Mouse (Mus musculus): ENCODE results near the gene Frmpd2.
"Not testable (repeated sequence)": the region's sequence is repeated elsewhere in the genome, so short reads cannot be mapped to it uniquely, and the experiment has no call there.

The Frmpd2 gene

DNA sequence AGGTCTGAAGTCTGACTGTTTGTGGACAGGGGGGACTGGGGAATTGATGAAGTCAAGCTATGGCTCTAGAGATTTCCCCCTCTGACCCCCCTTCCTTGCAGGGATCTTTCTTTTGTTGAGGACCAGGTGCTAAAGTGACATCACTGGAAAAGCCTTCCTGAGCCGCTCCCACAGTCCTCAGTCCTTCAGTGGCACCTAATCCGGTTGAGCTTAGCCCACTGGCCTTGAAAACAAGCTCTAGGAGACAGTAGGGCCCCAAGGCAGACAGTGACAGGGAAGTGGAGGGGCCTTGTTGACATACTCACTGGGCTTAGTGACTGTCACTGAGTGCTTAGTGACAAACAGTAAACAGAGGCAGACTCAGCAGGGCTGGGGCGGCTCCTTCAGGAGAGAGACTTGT is at the start of gene Frmpd2:
Gene Frmpd2 (plus strand): TSS at position 366 of the 400 bp plus-strand sequence.
- in situ Hi-C loops (cut with MboI; ENCODE audit: low pct_unique_long_range_greater_than_20kb in 1 of 2, low sequenced_read_pairs in 2 of 2, unreplicated experiment in 1 of 2) = no loop called here

DNA sequence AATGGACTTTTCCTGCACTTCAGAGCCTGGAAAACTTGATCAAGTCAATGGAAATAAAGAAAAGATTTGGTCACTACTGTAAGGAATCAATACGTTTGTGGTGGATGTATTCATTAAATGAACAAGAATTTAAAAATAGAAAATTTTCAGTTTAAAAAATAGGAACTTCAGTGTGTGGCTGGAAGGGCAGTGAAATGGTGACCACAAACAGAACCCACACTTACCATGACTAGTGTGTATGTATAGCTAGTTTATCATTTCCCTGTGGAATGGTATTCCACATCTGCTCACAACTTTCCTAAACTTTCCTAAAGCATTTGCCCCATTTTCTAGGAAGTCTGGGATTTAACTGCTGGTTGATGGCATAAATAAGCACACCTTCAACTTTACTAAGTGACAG is 48.5 kb upstream of the Frmpd2 start:
- in situ Hi-C loops (cut with MboI; ENCODE audit: low pct_unique_long_range_greater_than_20kb in 1 of 2, low sequenced_read_pairs in 2 of 2, unreplicated experiment in 1 of 2) = no loop called here

GRCm38 (mm10) chr14:33424124-33424523 is 47.4 kb upstream of the Frmpd2 start:
- in situ Hi-C loops (cut with MboI; ENCODE audit: low pct_unique_long_range_greater_than_20kb in 1 of 2, low sequenced_read_pairs in 2 of 2, unreplicated experiment in 1 of 2) = no loop called here

DNA sequence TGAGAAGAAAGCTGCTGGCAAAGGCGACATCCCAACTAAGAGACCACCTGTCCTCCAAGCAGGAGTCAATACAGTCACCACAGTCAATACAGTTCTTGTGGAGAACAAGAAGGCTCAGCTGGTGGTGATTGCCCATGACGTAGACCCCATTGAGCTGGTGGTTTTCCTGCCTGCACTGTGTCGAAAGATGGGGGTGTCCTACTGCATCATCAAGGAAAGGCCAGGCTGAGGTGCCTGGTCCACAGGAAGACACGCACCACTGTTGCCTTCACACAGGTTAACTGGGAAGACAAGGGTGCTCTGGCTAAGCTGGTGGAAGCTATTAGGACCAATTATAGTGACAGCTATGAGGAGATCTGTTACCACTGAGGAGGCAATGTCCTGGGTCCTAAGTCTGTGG is 39.0 kb upstream of the Frmpd2 start:
- in situ Hi-C loops (cut with MboI; ENCODE audit: low pct_unique_long_range_greater_than_20kb in 1 of 2, low sequenced_read_pairs in 2 of 2, unreplicated experiment in 1 of 2) = not testable (repeated sequence)

- in situ Hi-C loops (cut with MboI; ENCODE audit: low pct_unique_long_range_greater_than_20kb in 1 of 2, low sequenced_read_pairs in 2 of 2, unreplicated experiment in 1 of 2) = no loop called here
These were observed 27.7 kb upstream of the Frmpd2 start for GRCm38 (mm10) chr14:33443780-33444179.

DNA sequence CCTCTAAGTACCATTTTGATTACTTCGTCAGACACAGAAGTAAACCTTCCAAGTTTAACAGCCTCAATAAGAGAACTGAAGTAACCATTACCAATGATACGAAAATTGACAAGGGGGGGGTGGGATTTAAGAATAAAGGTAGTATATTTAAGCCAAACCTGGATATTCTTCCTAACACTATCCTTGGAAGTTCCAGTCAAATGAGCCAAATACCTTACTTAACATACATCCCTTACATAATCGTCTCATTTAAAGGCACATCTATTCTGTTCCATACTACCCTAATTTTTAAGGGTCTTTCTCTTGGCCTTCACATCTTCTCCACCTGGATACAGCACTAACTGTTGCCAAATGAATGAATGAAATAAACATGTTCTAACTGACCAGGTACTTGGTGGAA is 25.5 kb upstream of the Frmpd2 start:
- in situ Hi-C loops (cut with MboI; ENCODE audit: low pct_unique_long_range_greater_than_20kb in 1 of 2, low sequenced_read_pairs in 2 of 2, unreplicated experiment in 1 of 2) = no loop called here

DNA sequence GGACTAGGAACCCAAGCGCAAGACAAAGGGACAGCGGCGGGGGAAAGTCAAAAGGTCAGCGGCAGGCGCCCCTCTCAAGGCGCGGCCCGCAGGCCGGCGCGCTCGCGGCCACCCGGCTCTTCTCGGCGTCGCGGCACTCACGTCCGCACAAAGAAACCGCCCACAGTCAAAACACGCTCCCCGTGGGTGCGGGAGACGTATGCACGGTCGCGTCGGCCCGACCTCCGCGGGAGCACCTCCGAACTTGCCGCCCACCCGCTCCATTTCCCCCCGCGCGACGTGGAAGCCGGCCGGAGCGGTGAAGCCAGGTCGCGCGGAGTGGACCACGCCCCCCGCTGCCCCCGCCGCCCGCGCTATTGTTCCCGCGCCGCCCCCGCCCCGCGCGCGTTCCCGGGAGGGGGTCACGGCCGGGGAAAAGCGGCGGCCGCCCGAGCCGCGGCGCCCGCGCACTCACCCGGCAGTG is 24.9 kb upstream of the Frmpd2 start:
- in situ Hi-C loops (cut with MboI; ENCODE audit: low pct_unique_long_range_greater_than_20kb in 1 of 2, low sequenced_read_pairs in 2 of 2, unreplicated experiment in 1 of 2) = no loop called here

DNA sequence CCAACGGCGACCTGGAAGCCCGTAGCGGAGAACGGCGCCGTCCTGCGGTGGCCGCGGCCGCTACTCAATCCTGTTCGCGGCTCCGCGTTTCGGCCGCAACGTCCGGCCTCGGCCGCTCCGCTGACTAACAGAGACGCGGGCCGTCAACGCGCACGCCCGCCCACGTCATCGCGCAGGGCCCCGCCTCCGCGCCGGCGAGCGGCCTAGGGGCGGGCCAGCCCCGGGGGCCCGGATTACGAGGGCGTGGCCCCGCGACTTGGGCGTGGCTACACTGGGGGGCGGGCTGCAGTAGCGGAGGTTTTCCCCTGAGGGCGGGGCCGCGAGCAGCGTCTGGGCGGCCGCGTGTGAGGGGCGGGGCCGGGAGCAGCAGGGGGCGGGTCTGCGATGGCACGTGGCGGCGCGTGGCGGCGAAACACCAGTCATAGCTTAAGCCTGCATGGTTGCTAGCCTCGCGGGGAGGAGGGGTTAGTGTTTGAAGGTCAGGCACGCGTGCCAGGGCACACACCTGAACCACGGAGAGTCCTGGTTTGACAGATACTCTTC is 24.4 kb upstream of the Frmpd2 start, which contains the start of gene Mapk8:
Gene Mapk8 (minus strand): TSS at position 132 of the 543 bp plus-strand sequence.
- in situ Hi-C loops (cut with MboI; ENCODE audit: low pct_unique_long_range_greater_than_20kb in 1 of 2, low sequenced_read_pairs in 2 of 2, unreplicated experiment in 1 of 2) = no loop called here

- in situ Hi-C loops (cut with MboI; ENCODE audit: low pct_unique_long_range_greater_than_20kb in 1 of 2, low sequenced_read_pairs in 2 of 2, unreplicated experiment in 1 of 2) = no loop called here
These were observed 23.2 kb upstream of the Frmpd2 start for GRCm38 (mm10) chr14:33448276-33448675.

DNA sequence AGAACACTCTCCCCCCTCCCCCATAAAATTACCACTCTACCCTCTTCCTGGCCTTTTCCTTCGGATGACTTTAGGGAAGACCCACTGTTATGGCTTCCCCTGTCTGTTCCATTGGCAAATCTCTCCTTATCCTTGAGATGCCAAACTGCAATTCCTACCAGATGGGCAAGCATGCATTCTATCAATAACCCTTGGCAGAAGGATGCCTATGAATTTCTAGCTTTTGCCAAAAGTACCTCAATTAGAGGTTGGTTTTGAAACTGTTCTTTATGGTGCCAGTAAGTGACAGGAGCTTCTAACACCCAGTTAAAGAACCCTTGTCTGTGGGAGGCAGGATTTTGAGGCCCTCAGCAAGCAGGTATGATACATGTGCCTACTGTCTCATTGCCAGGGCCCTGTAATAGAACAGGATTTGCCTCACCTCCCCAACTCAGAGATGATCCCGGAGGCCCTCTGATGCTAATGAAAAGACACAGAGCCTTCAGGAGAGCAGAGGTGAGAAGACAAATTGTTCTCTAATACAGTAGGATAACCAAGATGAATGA is 22.1 kb upstream of the Frmpd2 start:
- in situ Hi-C loops (cut with MboI; ENCODE audit: low pct_unique_long_range_greater_than_20kb in 1 of 2, low sequenced_read_pairs in 2 of 2, unreplicated experiment in 1 of 2) = no loop called here

- in situ Hi-C loops (cut with MboI; ENCODE audit: low pct_unique_long_range_greater_than_20kb in 1 of 2, low sequenced_read_pairs in 2 of 2, unreplicated experiment in 1 of 2) = no loop called here
These were observed 21.2 kb upstream of the Frmpd2 start for GRCm38 (mm10) chr14:33450331-33450730.

GRCm38 (mm10) chr14:33463658-33464057 is 7.8 kb upstream of the Frmpd2 start:
- in situ Hi-C loops (cut with MboI; ENCODE audit: low pct_unique_long_range_greater_than_20kb in 1 of 2, low sequenced_read_pairs in 2 of 2, unreplicated experiment in 1 of 2) = no loop called here

DNA sequence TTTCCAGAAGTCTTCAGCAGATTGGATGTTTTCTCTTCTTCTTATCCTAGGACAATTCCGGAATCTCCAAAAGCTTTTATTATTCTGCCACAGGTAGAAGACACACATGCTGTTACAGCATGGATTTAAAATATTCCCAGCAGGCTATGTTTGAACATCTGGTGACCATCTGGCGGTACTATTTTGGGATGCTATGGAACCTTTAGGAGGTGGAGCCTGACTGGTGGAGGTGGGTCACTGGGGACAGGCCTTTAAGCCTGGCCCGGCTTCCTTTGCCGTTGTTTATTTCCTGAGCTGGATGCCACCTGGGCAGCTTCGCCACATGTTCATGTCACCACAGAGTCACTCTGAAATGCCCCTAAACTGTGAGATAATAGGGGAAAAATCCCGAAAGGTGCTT is 3.7 kb upstream of the Frmpd2 start:
- in situ Hi-C loops (cut with MboI; ENCODE audit: low pct_unique_long_range_greater_than_20kb in 1 of 2, low sequenced_read_pairs in 2 of 2, unreplicated experiment in 1 of 2) = no loop called here

DNA sequence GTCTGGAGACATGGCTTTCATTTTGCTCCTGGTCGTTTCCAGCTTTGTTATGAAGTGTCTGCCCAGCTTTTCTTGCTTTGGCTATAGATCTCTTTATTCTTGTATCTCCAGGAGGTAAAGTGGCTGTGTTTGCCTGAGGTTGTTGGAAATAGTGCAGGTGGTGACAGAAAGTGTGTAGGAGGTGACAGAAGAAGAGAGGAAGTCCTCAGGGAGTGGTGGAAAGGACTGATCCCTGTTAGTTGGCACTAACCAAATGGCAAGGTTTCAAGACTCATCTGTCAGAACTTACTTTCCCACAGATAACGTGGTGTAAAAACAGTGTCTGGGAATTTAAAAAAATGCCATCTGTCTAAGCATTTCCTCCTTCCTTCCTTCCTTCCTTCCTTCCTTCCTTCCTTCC is 3.0 kb downstream of the Frmpd2 start:
- in situ Hi-C loops (cut with MboI; ENCODE audit: low pct_unique_long_range_greater_than_20kb in 1 of 2, low sequenced_read_pairs in 2 of 2, unreplicated experiment in 1 of 2) = no loop called here

GRCm38 (mm10) chr14:33476094-33476760 is 4.7 kb downstream of the Frmpd2 start:
- in situ Hi-C loops (cut with MboI; ENCODE audit: low pct_unique_long_range_greater_than_20kb in 1 of 2, low sequenced_read_pairs in 2 of 2, unreplicated experiment in 1 of 2) = no loop called here

DNA sequence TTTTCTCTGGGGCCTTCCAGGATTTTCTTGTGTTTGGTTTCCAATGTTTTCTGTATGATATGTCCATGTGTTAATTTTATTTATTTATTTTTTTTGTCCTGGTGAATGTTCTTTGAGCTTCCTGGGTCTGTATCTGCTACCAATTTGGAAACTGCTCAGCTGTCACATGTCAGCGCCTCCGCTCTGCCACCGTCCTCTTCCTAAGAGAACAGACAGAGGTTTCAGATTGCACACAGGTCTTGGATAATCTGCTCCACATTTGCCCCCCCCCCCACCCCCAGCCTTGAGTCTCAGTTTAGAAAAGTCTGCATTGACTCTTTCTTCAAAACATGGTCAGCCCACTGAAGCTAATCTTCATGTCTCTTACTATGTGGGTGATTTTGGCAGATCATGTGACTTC is 10.5 kb downstream of the Frmpd2 start:
- in situ Hi-C loops (cut with MboI; ENCODE audit: low pct_unique_long_range_greater_than_20kb in 1 of 2, low sequenced_read_pairs in 2 of 2, unreplicated experiment in 1 of 2) = no loop called here

DNA sequence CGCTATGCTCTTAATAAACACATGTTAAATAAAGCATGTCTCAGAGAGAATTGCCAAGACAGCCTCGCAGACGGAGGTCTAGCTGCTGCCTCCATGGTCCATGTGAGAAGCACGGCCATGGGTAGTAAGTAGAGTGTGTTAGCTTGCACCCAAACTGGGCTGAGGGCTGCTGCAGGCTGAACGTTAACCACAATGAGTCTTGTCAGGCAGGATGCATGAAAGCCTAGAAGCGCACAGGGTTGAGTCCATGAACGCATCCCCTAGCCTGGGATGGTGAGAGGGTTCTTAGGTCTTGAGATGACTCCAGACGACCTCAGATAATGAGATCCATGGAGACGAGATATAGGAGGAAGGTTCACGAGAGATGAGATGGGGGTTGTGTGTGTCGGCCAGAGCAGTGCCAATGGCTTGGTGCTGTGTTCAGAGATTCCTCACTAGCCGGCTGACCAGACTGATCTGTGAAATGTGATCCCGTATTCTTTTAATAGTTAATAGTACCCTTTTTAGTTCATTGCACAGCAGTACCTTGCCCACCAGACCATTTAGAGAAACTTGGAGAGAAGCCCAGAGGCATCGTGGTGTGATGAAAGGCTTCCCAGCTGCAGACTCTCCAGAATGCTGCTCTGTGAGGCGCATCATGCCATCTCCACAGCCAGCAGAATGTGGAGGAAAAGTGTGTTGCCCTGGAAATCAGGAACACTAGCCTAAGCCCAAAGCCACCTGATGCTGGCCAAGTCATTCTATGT is 16.5 kb downstream of the Frmpd2 start:
- in situ Hi-C loops (cut with MboI; ENCODE audit: low pct_unique_long_range_greater_than_20kb in 1 of 2, low sequenced_read_pairs in 2 of 2, unreplicated experiment in 1 of 2) = no loop called here

DNA sequence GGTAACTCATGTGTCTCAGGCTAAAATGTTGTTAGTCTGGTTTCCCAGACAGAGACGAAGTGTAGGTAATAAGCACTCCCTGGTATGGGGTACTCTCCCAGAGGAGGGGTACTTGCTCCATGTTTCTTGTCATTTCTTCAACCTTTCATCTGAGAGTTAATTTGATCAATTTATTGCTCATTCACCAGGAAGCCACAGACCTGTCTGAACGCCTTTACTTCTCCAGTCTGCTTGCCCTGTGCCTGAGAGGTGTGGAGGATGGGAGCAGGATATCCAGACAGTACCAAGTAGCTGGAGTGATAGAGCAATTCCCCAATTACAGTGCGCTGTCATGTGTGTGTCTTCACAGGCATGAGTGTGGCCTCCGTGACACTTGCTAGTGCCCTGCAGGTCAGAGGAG is 23.7 kb downstream of the Frmpd2 start:
- in situ Hi-C loops (cut with MboI; ENCODE audit: low pct_unique_long_range_greater_than_20kb in 1 of 2, low sequenced_read_pairs in 2 of 2, unreplicated experiment in 1 of 2) = no loop called here

DNA sequence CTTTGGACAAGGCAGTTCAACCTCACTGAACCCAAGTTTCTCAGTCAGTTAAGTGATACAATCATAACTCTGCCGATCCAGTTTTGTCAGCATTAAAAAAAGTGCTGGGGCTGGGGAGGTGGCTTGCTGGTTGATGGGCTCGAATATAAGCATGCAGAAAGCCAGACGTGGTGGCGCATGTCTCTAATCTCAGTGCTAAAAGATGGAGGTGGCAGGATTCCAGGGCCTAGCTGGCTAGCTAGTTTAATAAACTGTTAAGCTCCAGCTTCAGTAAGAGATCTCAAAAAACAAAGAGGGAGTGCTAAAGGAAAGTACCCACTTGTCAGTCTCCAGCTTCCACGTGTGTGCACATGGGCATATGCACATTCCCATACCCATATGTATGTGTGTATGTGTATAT is 25.9 kb downstream of the Frmpd2 start:
- in situ Hi-C loops (cut with MboI; ENCODE audit: low pct_unique_long_range_greater_than_20kb in 1 of 2, low sequenced_read_pairs in 2 of 2, unreplicated experiment in 1 of 2) = no loop called here

Measured in mouse embryonic stem cell (cell line).